Mouse (Mus musculus) frontal cortex, postnatal 36 days (tissue): ENCODE measurements around the gene Grb2.
"Not testable (repeated sequence)": the region's sequence is repeated elsewhere in the genome, so short reads cannot be mapped to it uniquely, and the experiment has no call there.

Experiments
- DNase-seq, 2 experiments: peaks; one replicate each; pipeline ENCODE4 v3.0.0; 2022; ENCODE audit warnings: low spot score in 2 of 2

Grb2 gene

GRCm38 (mm10) chr11:115647459-115647858 lies 60.9 kb downstream of the Grb2 start:
- peak; percentile 38 to 66 for DNase-seq

GRCm38 (mm10) chr11:115646439-115646838 lies 62.0 kb downstream of the Grb2 start:
- DNase-seq = no peak

GRCm38 (mm10) chr11:115645498-115645897 lies 62.9 kb downstream of the Grb2 start:
- DNase-seq = not testable (repeated sequence)

- no peak for DNase-seq
These were observed 64.1 kb downstream of the Grb2 start for GRCm38 (mm10) chr11:115644308-115644707.

DNA sequence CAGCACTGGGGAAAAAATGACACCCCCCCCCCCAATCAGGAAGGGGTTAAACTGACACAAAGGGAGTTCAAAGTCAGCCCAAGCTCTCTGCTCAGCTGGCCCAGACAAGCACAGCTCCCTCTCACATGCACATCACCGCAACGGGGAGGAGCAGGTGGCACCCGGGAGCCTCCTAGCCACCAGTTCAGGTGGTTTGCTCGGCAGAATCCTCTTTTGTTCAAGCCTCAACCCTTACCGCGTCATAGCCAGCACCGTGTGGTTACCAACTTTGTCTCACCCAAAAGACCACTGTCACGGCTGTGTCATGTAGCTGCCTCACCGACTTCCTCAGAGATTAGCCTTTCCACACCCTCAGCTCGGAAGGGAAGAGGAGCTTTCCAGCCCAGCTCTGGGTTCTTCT lies 65.1 kb downstream of the Grb2 start:
- no peak for DNase-seq

- DNase-seq = no peak
These were observed 65.7 kb downstream of the Grb2 start for GRCm38 (mm10) chr11:115642705-115643104.

GRCm38 (mm10) chr11:115641664-115642036 lies 66.7 kb downstream of the Grb2 start:
- DNase-seq = no peak

DNA sequence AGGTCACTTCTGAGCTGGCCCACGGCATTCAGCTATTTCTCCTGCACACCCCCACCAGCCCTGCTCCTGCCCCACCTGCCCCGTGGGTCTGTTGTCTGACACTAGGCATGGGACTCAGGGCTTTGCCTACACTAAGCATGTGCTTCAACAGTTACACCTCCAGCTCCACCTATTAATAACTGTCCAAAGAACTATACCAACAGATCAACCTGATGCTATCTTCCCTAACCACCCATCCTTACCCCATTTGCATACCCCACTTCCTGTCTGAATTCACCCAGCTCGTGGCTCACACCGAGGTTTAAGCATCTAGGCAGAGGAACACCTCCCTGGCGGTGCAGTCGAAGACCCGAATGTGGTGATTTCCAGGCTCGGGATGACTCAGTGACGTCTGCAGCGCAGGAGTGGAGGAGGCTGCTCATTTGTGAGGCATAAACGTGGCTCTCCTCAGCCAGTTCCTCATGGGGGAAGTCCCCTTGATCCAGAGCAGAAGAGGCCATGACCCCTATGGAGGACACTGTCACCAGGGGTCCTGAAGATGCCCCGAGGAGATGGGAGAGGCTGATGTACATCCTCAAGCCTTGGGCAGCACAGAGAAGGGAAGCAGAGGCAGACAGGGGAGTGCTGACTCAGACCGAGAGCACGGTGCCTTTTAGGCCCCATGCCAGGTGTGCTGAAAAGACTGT lies 67.3 kb downstream of the Grb2 start:
- DNase-seq = peak in 1 of 2 experiments; percentile 48

DNA sequence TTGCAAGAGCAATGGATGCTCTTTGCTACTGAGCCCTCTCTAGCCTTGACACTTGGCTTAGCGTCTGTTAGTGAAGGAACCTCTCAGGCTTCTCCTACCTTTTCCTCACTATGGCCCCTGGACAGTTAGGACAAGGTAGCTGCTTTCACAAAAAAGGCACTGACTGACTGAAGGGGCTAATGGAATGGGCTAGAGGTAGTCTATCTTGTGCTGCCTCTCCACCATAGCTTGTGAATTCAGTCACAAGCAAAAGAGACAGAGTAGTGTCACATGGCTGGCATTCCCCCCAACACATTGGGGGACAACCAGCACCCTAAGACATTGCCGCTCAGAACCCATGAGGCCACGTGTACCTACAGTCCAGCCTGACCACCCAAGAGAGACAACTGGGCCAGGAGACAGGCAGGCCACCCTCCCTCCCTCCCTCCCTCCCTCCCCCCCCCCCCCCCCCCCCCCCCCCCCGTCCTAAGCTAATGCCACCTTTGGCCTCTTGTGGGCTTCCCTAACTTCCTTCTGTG lies 68.0 kb downstream of the Grb2 start:
- DNase-seq = no peak

GRCm38 (mm10) chr11:115639540-115639939 lies 68.9 kb downstream of the Grb2 start:
- DNase-seq = no peak

- DNase-seq = no peak
These were observed 69.6 kb downstream of the Grb2 start for GRCm38 (mm10) chr11:115638498-115639409.

GRCm38 (mm10) chr11:115636960-115637359 lies 71.4 kb downstream of the Grb2 start:
- no peak for DNase-seq

- DNase-seq = no peak
These were observed 72.9 kb downstream of the Grb2 start for GRCm38 (mm10) chr11:115635484-115635883.

DNA sequence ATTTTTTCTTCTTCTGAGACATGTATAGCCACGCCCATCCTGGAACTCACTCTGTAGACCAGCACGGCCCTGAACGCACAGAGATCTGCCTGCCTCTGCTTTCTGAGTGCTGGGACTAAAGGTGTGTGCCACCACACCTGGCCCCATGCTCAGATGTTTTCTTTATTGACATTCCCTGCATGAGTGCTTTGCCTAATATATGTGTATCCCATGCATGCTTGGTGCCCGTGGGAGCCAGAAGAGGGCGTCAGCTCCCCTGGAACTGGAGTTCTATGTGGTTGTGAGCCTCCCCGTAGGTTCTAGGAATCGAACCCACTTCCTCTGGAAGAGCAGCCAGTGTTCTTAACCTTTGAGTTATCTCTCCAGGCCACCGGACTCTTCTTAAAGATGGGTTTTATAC lies 73.4 kb downstream of the Grb2 start:
- no peak for DNase-seq

DNA sequence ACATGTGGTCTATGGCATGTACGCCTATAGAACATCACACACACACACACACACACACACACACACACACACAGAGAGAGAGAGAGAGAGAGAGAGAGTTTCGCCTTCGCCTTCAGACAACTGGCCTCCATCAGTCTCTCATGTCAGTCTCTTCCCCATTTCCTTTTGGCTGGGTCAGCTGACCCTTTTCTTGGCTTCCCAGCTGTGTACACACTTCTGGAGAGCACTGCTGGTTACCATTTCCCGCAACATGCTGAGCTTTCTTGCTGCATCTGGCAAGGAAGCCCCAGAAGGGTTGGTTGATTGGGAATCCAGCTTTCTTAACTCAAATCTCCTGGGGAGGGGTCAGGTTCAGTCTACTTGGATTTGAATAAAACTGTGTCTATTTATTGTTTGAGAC lies 74.3 kb downstream of the Grb2 start:
- no peak for DNase-seq

DNA sequence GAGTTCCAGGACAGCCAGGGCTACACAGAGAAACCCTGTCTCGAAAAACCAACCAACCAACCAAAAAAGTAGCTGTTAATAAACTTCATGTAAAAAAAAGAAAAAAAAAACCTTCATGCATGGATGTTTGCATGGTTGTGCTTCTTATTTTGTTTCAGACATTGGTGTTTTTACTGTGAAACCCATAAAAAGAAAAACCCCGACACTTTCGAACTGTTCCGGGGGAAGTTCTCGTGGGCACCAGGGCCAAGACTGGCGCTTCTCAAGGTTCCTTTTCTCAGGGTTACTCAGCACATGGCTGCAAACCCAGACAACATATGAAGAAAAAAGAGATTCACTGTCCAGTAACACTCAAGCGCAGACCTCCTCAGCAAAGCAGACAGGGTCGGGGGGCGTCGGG lies 75.5 kb downstream of the Grb2 start:
- no peak for DNase-seq

DNA sequence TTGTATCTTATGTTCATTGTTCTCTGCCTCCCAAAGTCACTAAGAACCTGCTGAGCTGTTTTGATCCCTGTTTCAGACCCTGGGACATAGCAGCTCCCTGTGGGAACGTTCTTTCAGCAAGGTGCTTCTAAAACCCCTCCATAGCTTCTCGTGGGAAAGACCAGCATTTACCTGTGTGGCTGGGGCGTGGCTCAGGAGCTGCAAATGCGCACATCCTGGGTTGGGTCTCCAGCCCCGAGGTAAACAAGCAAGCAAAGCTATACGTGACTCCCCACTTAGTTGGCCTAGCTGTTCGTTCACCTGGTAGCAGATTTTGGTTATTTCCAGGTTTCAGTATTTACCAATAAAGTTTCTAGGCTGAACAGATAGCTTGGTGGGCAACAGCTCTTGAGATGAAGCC lies 76.2 kb downstream of the Grb2 start:
- DNase-seq = no peak

DNA sequence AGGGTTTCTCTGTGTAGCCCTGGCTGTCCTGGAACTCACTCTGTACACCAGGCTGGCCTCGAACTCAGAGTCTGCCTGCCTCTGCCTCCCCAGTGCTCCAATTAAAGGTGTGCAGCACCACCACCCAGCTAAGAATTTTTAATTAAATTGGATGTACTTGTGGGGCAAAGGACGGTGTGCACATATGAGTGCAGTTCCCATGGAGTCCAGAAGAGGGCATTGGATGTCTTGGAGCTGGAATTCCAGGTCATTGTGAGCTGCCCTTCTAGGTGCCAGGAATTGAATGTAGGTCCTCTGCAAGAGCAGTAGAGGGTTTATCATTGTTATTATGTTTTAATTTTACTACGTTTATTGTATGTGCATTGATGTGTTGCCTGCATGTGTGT lies 76.9 kb downstream of the Grb2 start:
- DNase-seq = peak in 1 of 2 experiments; percentile 50

DNA sequence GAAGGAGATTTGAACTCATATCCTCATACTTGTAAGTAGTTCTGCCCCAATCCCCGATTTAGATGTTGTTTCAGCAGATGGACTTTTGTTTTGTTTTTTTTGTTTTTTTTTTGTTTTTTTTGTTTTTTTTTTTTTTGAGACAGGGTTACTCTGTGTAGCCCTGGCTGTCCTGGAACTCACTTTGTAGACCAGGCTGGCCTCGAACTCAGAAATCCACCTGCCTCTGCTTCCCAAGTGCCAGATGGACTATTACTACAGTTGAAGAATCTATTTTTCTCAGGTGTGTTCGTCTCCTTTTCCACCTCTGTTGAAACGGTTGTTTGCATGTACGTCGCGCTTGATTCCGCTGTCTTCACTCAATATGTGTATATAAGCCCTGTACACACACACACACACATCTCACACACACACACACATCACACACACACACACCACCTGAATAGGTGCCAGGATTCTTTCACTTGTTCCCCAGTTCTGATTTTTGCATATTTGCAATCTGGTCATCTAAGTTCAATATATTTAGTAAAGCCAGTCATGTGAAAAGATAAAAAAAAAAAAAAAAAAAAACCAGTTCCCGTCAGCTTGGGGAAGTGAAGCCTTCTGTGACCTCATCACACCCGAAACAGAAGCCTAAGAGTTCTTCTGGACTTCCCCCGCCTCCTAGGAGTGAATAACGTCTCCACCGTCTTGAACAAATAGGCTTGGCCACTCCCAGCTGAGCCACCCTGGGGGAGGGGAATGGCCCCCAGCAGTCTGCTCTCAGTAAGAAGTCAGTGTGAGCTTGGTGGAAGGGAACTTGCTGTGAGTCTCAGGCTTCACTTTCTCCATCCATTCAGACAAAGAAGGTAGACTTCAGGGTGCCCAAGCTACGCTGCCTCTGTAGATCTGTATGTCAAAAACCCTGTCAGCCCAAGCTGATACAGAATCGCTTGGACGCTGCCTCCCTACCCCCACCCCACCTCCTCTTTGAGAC lies 77.6 kb downstream of the Grb2 start:
- DNase-seq = no peak

DNA sequence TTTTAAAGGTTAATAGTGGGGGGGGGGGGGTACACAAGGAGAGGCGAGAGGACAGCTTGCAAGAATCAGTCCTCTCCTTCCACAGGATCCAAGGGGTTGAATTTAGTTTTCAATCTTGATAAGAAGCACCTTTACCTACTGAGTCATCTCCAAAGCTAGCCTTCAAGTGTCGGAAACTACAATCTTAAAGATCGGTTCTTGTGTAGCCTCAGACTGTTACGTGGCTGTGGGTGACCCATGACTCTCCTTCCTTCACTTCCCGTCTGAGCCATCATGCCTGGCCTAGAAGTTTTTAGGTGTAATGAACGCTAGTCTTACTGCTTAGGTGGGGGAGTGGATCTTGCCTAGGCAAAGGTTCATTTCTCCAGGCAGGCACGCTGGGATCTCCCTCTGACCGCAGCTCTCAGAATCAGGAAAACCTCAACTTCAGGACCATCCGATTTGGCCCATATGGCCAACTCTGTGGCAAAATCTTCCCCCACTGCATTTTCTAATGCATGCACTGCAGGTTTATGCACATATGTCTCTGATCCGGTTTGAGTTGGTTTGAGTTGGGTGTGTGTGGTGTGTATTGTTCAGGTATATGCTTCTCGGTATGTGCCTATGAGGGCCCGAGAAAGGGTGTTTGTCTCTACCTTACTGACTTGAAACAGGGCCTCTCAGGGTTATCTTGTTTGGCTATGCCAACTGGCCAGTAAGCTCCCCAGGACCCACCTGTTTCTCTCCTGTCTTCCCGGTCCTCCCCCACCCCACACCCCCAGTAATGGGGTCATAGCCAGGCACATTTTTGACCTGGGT lies 78.5 kb downstream of the Grb2 start:
- DNase-seq = no peak
